Mouse (Mus musculus) embryonic fibroblast, embryonic 13.5 days (primary cell): Measurements from ENCODE around the gene Cntnap2.

ENCODE experiments used
- CTCF ChIP-seq: IDR thresholded peaks from 2 replicates; pipeline ENCODE4 v1.5.1; 2011; ENCODE audit warnings: mild to moderate bottlenecking, control low read depth, low read length, moderate library complexity, borderline replicate concordance; ENCODE audit not compliant: insufficient read depth
- POLR2A ChIP-seq: IDR thresholded peaks from 2 replicates; pipeline ENCODE4 v1.6.1; 2011; ENCODE audit warnings: low read depth, mild to moderate bottlenecking, control low read depth, low read length, moderate library complexity

DNA sequence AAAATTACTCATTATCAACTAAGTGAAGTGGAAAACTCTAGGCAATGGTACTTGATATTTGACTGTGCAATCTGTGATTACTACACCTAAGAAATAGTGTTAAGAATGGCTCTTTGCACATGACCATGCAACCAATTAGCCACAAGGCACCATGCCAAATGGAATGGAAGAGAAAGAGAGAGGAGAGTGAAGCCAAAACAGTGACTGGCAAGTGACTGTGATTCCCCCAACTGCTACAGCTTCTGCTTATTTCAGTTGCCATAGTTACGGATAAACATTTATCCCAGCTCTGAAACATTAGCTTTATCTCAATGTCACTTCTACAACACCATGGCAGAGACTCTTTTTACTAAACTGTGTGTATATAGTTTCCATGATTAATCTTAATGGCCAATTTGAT is 1303.0 kb downstream of the Cntnap2 start:
- TF ChIP-seq POLR2A = no peak
- no peak for TF ChIP-seq CTCF
